Mouse (Mus musculus): Measurements from ENCODE around the gene Ogfr. TPM values are rescaled to one million over a fixed set of nuclear protein-coding genes. Genes with fewer than 3 reads are reported as not detected.

Gene Ogfr
- 32.5 and 34.4 TPM in 2 replicates for polyA plus RNA-seq (2015; fragmentation: Nextera tagmentation; extraction: Ambion mirVana)

DNA sequence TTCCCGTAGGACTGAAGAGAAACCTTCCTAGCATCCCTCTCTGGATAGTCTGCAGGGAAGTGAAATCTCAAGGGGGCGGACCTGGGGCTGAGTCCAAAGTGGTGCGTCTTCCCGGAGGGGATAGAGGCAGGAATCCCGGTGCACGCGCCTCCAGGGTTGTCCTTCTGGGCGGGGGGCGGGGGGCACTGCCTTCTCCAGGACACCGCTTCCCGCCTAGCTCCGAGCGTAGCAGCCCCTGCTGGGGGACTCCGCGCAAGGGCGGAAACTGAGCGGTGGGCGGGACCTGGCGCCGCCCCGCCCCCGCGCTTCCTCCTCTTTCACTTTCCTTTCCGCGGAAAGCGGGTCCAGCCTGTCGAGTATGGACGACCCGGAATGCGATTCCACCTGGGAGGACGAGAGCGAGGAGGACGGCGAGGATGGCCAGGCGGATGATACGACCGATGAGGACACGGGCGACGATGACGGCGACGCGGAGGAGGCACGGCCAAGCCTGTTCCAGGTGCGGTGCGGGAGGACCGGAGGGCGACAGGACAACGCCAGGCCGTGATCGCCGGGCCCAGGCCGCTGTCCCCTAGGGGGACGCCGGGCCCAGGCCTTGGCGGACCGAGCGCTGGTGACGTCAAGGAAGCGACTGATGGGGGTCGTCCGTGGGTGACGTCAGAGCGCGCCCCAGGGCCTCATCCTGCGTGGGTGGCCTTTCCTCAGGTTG is at the start of gene Ogfr:
TSS of gene Ogfr (plus strand) at position 123 of the 709 bp plus-strand sequence.
- peak; percentile 90 for ATAC-seq
- peaks cover 46% of the 10 kb centered on the region for H3K36me3 ChIP-seq (ENCODE audit: control insufficient read depth, insufficient read depth)
- H3K9me3 ChIP-seq (ENCODE audit: control insufficient read depth), result no peaks in the 10 kb centered on the region
- H3K4me2 ChIP-seq (replicated peaks; ENCODE audit: low read depth), result peak within 1 kb of the TSS; percentile 91
- H3K4me3 ChIP-seq (ENCODE audit: low read depth, low read length), result peak within 1 kb of the TSS; percentile 97
- peak; percentile 37 for TF ChIP-seq CTCF (IDR thresholded peaks at IDR 0.05; ENCODE audit: low read depth)
- peak within 1 kb of the TSS; percentile 92 for H3K9ac ChIP-seq (ENCODE audit: low read depth, low read length)
- under 1% methylated on average over 60 of the region's 67 CpGs for WGBS
- H3K4me1 ChIP-seq (replicated peaks; ENCODE audit: control insufficient read depth, insufficient read depth, low read length), result no peaks in the 10 kb centered on the region
- no peaks in the 10 kb centered on the region for H3K27me3 ChIP-seq (replicated peaks; ENCODE audit: control insufficient read depth, insufficient read depth, low read length)
- peak within 1 kb of the TSS; percentile 92 for H3K27ac ChIP-seq (ENCODE audit: low read depth, low read length)

DNA sequence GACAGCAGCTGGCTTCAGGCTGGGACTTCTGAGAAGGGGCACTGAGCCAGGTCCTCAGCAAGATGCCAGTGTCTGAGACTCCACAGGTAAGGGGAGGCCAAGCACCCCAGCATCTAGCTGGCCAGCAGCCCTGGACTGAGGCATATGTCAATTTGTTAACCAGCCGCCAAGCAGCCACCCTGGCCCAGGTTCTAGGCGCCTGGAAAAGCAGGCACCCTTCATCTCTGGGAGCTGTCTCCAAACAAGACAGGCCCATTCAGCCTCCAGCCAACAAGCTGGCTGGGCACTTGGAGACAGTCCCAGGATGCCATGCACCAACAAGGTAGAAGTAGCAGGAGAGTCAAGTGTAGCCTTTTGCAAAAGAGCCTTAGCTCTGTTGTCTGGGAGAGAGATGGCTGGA is 45.4 kb upstream of the Ogfr start:
- no peaks in the 10 kb centered on the region for H3K27me3 ChIP-seq (replicated peaks; ENCODE audit: control insufficient read depth, insufficient read depth, low read length)
- no peak overlapping the region for H3K4me2 ChIP-seq (replicated peaks; ENCODE audit: low read depth)
- 75% methylated on average over 2 of the region's 2 CpGs for WGBS
- no peak overlapping the region for H3K27ac ChIP-seq (ENCODE audit: low read depth, low read length)
- no peaks in the 10 kb centered on the region for H3K4me1 ChIP-seq (replicated peaks; ENCODE audit: control insufficient read depth, insufficient read depth, low read length)
- H3K4me3 ChIP-seq (ENCODE audit: low read depth, low read length), result no peak overlapping the region
- no peak overlapping the region for H3K9ac ChIP-seq (ENCODE audit: low read depth, low read length)
- ATAC-seq, result no peak
- H3K36me3 ChIP-seq (ENCODE audit: control insufficient read depth, insufficient read depth), result no peaks in the 10 kb centered on the region
- H3K9me3 ChIP-seq (ENCODE audit: control insufficient read depth), result no peaks in the 10 kb centered on the region
- no peak for TF ChIP-seq CTCF (IDR thresholded peaks at IDR 0.05; ENCODE audit: low read depth)

DNA sequence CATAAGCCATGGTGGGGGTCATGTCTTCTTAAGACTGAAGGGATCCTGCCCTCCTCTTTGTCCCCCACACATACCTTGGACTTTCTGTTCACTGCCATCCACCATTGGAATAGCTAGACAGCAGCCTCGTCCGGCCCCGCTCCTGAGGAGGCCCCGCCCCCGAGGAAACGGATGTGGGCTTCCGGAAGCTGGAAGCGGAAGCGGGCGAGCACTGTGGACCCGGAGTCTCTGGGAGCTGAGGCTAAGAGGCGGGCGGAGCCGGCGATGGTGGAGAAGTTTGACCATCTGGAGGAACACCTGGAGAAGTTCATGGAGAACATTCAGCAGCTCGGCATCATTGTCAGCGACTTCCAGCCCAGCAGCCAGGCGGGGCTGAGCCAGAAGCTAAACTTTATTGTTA is 44.0 kb upstream of the Ogfr start:
- H3K27me3 ChIP-seq (replicated peaks; ENCODE audit: control insufficient read depth, insufficient read depth, low read length), result no peaks in the 10 kb centered on the region
- H3K4me2 ChIP-seq (replicated peaks; ENCODE audit: low read depth), result no peak overlapping the region
- H3K4me3 ChIP-seq (ENCODE audit: low read depth, low read length), result no peak overlapping the region
- no peak overlapping the region for H3K27ac ChIP-seq (ENCODE audit: low read depth, low read length)
- no peaks in the 10 kb centered on the region for H3K36me3 ChIP-seq (ENCODE audit: control insufficient read depth, insufficient read depth)
- WGBS, result 85% methylated on average over 18 of the region's 18 CpGs
- H3K4me1 ChIP-seq (replicated peaks; ENCODE audit: control insufficient read depth, insufficient read depth, low read length), result no peaks in the 10 kb centered on the region
- ATAC-seq, result no peak
- no peak for TF ChIP-seq CTCF (IDR thresholded peaks at IDR 0.05; ENCODE audit: low read depth)
- no peaks in the 10 kb centered on the region for H3K9me3 ChIP-seq (ENCODE audit: control insufficient read depth)
- no peak overlapping the region for H3K9ac ChIP-seq (ENCODE audit: low read depth, low read length)

DNA sequence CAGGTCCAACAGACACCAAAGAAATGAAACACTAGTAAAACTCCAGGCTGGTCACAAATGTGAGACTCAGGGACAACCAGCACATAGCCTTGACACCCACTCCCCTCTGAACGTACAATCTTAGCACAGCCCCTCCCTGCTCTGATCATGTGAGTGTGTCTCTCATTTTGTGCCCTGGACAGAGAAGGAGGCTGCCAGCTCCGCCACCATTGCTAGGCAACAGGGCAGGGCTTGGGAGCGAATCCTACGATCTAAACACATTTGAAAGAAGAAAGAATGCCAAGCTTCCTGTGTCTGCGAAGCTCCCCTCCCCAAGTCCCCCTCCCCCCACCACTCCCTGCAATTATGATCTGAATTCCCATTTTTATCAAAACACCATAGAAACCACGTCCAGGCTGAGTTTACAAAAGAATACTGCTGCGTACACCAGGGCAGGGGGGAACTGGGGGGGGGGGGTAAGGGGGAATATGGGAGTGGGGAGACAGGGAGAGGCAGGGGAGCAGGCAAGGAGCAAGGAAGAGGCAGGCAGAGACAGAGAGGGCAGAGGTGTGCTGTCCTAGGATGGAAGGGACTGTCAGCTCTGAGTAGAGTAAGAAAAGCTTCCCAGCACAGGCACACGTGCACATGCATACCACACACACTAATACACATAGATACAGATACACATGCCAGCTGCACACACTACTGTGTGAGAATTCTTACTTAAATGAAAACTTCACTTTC is 41.5 kb upstream of the Ogfr start:
- 11% methylated on average over 8 of the region's 8 CpGs for WGBS
- Histone ChIP-seq H3K4me2 (replicated peaks; ENCODE audit: low read depth) (no peak overlapping the region), H3K4me1 (replicated peaks; ENCODE audit: control insufficient read depth, insufficient read depth, low read length) (no peaks in the 10 kb centered on the region), H3K9ac (ENCODE audit: low read depth, low read length) (no peak overlapping the region), H3K9me3 (ENCODE audit: control insufficient read depth) (no peaks in the 10 kb centered on the region), H3K4me3 (ENCODE audit: low read depth, low read length) (no peak overlapping the region), H3K27me3 (replicated peaks; ENCODE audit: control insufficient read depth, insufficient read depth, low read length) (no peaks in the 10 kb centered on the region), H3K36me3 (ENCODE audit: control insufficient read depth, insufficient read depth) (no peaks in the 10 kb centered on the region), H3K27ac (ENCODE audit: low read depth, low read length) (no peak overlapping the region)
- no peak for ATAC-seq
- no peak for TF ChIP-seq CTCF (IDR thresholded peaks at IDR 0.05; ENCODE audit: low read depth)

DNA sequence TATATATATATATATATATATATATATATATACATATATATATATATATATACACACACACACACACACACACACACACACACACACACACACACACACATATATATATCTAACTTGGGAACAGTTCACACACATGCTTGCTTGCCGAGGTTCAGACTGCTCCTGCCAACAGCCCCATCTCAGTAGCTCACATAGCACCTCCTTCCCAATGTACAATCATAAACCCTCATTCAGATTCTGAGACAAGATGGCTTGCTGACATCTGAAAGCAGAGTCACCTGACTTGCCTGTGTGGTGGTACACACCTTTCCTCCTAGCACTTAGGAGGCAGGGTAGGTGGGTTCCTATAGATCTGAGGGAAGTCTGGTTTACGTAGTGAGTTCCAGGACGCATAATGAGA is 36.7 kb upstream of the Ogfr start:
- WGBS, result 45% methylated on average over 3 of the region's 3 CpGs
- H3K36me3 ChIP-seq (ENCODE audit: control insufficient read depth, insufficient read depth), result no peaks in the 10 kb centered on the region
- no peaks in the 10 kb centered on the region for H3K4me1 ChIP-seq (replicated peaks; ENCODE audit: control insufficient read depth, insufficient read depth, low read length)
- no peak overlapping the region for H3K4me2 ChIP-seq (replicated peaks; ENCODE audit: low read depth)
- no peaks in the 10 kb centered on the region for H3K27me3 ChIP-seq (replicated peaks; ENCODE audit: control insufficient read depth, insufficient read depth, low read length)
- no peak for ATAC-seq
- H3K9me3 ChIP-seq (ENCODE audit: control insufficient read depth), result no peaks in the 10 kb centered on the region
- TF ChIP-seq CTCF (IDR thresholded peaks at IDR 0.05; ENCODE audit: low read depth), result no peak
- no peak overlapping the region for H3K9ac ChIP-seq (ENCODE audit: low read depth, low read length)
- no peak overlapping the region for H3K27ac ChIP-seq (ENCODE audit: low read depth, low read length)
- no peak overlapping the region for H3K4me3 ChIP-seq (ENCODE audit: low read depth, low read length)

DNA sequence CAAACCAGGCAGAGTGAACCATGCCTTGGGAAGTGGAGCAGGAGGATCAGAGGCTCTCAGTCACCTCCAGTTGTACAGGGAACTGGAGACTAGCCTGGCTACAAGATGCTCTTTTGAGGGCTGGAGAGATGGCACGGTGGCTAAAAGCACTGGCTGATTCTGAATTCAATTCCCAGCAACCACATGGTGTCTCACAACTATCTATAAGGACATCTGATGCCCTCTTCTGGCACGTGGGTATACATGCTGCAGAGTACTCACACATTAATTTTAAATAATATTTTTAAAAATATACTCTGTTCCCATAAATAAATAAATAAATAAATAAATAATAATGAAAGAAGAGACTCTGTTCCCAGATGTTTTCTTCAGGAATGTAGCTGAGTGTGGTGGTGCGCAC is 33.8 kb upstream of the Ogfr start:
- ATAC-seq, result no peak
- no peak overlapping the region for H3K4me2 ChIP-seq (replicated peaks; ENCODE audit: low read depth)
- no peaks in the 10 kb centered on the region for H3K36me3 ChIP-seq (ENCODE audit: control insufficient read depth, insufficient read depth)
- no peaks in the 10 kb centered on the region for H3K27me3 ChIP-seq (replicated peaks; ENCODE audit: control insufficient read depth, insufficient read depth, low read length)
- H3K4me3 ChIP-seq (ENCODE audit: low read depth, low read length), result no peak overlapping the region
- TF ChIP-seq CTCF (IDR thresholded peaks at IDR 0.05; ENCODE audit: low read depth), result peak; percentile 43
- no peak overlapping the region for H3K27ac ChIP-seq (ENCODE audit: low read depth, low read length)
- 60% methylated on average over 3 of the region's 3 CpGs for WGBS
- no peaks in the 10 kb centered on the region for H3K4me1 ChIP-seq (replicated peaks; ENCODE audit: control insufficient read depth, insufficient read depth, low read length)
- H3K9me3 ChIP-seq (ENCODE audit: control insufficient read depth), result no peaks in the 10 kb centered on the region
- H3K9ac ChIP-seq (ENCODE audit: low read depth, low read length), result no peak overlapping the region

Measured in intestine, postnatal 0 days (tissue).